Mouse (Mus musculus) retina, embryonic 14.5 days (tissue): ENCODE measurements at regions not wholly inside any gene's neighbourhood (a gene's known extent, or its start where the extent isn't known, plus 50 kb on each side); places are given as distances from the start of the nearest gene placed in this dataset.

ENCODE experiments used
- DNase-seq: peaks from one replicate; pipeline ENCODE4 v3.0.0-alpha.2; 2015; ENCODE audit warnings: low spot score

DNA sequence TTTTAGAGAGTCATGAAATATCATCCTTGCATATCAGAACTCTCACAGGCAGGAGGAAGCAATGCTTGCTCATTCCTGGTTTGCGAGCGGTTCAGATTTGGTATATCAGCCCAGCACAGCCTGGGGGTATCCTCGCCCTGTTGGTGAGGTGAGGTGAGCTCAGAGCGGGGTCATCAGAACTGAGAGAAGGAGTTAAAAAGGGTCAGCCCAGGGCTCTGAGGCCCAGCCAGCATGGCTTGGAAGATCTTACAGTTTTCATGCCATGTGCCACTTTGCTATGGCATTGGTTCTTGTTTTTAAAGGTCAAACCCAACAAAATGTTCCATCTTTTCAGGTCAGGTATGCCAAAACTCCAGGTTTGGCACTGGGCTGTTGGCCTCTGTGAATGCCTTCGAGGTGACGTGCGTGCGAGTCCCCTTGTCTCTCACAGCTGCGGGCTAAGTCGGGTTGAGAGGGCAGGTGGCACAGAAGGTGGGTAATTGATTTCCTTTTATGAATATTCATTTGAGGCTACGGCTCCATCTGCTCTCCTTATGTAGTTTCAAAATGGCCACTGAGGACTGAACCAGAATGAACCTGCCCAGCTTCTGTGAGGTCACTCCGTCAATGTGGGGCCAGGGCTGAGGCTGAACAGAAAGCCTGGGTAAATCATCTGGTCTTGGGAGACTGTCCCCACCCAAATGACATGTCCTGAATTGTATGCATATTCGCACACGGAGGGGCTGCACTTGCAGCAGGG is 86.3 kb downstream of the Hhipl2 start:
- DNase-seq, result no peak

GRCm38 (mm10) chr1:183507893-183508292 is 89.9 kb downstream of the Hhipl2 start:
- DNase-seq, result no peak

DNA sequence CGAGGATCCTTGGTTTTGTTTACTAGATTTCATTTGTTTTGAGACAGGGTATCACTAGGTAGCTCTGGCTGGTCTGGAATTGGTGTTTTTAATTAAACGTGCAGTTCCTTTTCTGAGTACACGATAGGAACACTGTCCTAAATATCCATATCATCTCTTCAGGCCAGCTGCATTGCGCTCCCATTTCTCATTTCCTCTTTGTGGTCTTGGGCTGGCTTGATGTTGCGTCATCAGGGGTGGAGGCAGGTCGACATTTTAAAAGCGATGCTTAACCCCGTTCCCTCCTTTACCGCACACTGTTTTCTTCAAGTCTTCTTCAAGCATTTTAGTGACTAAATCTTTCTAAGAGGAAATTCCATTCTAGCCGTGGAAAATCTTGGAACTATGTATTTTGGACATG is 92.7 kb downstream of the Hhipl2 start:
- no peak for DNase-seq

GRCm38 (mm10) chr1:183513876-183514275 is 95.9 kb downstream of the Hhipl2 start:
- no peak for DNase-seq

DNA sequence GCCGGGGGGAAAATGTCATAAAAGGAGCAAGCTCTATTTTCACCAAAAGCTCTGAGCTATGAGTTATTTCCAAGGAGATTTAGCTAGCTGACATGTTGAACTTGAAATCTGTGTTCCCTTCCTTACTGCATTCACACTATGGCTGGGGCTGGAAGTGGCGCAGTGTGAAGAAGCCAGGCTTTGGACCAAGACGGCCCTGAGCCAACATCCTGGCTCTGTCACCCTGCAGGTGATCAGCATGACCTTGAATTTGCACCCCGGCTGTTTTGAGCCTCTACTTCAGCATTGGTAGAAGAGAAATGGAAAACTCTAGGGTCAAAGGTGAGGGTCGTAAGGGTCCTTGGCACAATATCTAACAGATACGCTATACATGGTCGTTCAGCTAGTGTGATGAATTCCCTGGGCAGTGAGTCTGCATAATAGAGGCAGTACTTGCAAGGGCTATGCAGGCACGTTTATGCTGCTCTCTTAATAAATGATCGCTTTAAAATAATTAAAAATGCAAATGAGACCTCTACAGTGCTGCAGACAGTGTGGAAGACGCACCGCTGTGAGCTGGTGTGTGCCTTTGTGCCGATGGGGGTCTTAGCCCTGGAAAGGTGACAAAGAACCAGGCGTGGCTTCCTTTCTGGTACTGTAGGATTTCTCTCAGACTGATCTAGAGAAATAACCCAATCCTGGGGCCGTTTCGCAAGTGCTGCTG is 96.4 kb downstream of the Hhipl2 start:
- DNase-seq, result no peak

GRCm38 (mm10) chr1:183514984-183515287 is 96.9 kb downstream of the Hhipl2 start:
- no peak for DNase-seq

DNA sequence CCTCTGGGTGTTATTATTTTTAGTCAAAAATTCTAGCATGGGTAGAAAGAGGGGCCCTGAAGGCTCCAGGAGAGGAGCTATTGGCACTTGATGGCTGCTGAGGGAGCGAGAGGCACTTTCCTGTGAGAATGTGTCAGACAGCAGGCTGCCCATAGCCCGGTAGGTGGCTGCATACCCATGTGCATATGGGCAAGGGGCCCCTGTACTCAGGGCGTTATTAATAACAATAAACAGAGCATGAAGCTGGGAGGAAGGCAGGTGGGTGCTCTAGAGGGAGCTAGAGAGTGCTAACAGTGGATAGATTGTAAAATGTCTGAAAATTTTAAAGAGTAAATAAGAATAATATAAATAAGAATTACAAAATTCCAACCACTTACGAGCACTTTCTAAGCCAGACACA is 98.2 kb downstream of the Hhipl2 start:
- peak; percentile 19 for DNase-seq

- no peak for DNase-seq
Observed at GRCm38 (mm10) chr1:183517236-183517635, 99.2 kb downstream of the Hhipl2 start.

DNA sequence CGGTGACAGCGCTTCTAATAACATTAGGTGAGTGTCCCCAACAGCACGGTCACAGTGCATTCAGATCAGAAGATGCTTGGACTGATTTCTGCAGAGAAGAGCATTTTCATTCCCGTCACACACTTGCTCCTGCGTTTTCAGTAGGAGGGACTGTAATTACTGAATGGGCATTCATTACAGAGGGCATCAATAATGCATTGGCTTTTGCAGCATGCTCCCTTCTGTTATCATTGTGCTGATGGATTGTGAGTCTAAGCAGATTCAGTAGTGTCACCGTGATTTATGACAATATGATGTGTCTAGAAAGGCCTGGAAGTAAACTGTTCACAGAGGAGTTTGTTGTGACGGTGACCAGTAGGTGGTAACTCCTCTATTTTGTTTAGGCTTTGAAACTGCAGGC is 103.6 kb downstream of the Hhipl2 start:
- peak; percentile 29 for DNase-seq

DNA sequence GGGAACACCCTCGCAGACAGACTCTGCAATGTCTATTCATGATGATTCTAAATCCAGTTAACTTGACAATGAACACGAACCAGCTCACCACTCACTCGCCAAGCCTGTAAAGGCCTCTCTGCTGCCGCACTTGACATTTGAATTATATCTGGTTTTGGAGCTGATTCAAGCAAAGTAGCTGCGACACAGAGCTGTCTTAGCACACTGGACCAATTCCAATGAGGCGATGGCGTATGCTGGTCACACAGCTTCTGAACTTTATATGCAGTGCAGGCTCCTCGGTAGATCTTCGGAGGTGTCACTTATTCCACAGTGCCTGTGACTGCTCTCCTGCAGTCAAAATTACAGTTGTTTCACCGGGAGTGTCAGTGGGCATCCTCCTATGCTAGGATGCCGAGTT is 115.4 kb downstream of the Hhipl2 start:
- DNase-seq, result no peak

- no peak for DNase-seq
Observed at GRCm38 (mm10) chr1:183548752-183549387, 130.9 kb downstream of the Hhipl2 start.

GRCm38 (mm10) chr1:183552617-183553016 is 134.6 kb downstream of the Hhipl2 start:
- no peak for DNase-seq

DNA sequence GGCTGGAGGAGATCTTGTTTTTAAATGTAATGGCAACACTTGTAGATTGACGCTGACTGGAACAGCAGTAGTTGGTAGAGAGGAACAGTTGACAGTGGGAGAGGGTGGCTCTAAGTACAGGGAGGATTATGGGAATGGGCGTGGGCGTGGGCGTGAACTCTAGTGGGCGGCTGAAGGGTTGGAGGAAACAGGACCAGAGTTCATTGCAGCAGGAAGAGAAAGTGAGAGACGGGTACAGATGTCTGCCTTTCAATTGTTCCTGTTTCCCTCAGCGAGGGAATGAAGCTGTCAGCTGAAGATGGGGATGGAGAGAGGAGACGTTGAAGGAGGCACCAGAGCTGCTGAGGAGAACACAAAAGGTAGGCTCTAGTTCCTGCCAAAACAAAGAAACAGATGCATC is 135.2 kb downstream of the Hhipl2 start:
- no peak for DNase-seq

DNA sequence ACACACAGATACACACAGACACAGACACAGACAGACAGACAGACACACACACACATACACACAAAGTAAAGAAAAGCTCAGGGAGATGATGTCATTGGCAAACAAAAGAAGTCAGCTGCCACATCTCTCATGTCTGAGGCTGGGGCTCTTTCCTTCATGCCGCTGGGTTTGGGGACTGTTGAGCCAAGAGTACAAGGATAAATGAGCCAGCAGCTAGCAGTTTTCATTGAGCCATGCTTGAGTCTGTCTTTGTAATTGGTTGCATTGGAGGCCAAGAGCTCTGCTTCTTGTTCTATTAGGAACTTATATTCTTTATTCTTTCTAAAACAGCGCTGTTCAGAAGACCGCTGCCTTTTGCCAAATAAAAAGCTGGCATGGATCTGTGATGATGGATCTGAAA is 144.8 kb downstream of the Hhipl2 start:
- no peak for DNase-seq

DNA sequence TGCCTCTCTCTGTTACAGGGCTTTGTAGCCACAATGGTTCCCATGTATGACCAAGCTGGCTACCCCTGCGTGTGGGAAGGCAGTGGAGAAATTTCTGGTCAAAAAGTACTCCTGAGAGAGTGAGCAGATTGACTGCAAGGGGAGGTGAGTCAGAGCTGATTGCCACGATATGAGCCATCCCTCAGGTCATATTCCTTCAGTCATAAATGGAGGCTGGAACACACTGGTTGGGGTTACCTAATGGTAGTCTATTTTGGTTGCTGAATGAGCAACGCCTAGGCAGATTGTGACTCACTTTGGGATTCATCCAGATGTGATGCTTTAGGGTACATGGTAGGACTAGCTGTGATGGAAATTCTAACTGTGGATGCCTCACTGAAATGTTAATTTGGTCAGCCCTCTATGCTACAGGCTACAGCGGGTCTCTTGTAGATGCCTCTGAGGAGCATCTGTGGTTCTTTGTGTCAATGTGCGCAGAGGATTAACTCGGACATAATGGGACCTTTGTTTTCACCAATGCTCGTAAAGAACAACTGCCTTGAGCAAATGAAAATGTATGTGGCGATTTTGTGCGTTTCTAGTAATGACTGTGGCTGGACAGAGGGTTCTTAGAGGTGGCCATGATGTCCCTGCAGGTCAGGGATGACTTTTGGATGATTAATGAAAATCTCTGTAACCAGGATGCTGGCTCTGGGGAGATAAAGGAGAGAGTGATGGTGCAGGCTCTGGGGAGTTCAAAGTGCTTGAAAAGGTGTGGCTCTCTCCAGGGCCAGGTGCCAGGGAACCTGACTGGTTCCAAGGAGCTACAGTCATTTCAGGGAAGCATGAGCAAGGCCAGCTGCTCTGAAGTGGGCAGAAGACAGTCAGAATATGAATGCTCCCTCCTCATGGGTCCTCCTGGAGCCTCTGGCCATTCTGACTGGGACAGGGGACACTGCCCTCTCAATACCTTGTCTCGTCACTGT is 155.9 kb downstream of the Hhipl2 start:
- no peak for DNase-seq

- DNase-seq, result no peak
Observed at GRCm38 (mm10) chr1:183584861-183585260, 166.8 kb downstream of the Hhipl2 start.

DNA sequence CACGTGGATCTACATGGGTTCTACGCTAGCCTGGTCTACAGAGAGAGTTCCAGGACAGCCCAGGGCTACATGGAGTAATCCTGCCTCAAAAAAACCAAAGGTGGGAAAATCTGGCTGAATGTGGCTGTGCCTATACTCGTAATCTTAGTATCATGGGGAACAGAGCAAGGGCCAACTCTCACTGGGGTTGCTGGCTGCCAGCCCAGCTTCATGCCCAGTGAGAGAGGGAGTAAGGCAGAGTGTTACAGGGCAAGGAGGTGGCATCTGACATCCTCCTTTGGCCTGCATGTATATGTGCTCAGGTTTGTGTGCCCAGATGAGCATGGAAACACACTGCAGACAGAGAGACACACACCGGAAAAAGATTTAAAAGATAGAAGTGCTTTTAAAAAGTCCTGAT is 168.4 kb downstream of the Hhipl2 start:
- no peak for DNase-seq

GRCm38 (mm10) chr1:183595306-183595705 is 177.3 kb downstream of the Hhipl2 start:
- DNase-seq, result no peak

DNA sequence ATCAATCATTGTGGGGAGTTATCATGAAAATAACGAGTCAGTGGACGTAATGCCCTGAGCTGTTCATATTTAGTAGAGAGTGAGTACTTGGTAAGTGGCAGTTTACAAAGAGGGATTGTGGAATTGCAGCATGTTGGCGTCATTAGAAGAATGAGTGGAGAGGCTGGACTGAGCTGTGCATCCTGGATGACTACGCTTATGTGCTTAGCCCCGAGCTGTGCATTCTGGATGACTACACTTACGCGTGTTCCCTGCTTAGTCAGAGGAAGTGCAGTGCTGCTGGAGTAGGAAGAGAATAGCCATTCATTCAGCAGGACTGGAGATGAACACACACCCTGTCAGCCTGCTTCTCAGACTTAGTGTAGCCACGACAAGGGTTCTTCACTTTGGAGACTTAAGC is 182.5 kb downstream of the Hhipl2 start:
- DNase-seq, result no peak

DNA sequence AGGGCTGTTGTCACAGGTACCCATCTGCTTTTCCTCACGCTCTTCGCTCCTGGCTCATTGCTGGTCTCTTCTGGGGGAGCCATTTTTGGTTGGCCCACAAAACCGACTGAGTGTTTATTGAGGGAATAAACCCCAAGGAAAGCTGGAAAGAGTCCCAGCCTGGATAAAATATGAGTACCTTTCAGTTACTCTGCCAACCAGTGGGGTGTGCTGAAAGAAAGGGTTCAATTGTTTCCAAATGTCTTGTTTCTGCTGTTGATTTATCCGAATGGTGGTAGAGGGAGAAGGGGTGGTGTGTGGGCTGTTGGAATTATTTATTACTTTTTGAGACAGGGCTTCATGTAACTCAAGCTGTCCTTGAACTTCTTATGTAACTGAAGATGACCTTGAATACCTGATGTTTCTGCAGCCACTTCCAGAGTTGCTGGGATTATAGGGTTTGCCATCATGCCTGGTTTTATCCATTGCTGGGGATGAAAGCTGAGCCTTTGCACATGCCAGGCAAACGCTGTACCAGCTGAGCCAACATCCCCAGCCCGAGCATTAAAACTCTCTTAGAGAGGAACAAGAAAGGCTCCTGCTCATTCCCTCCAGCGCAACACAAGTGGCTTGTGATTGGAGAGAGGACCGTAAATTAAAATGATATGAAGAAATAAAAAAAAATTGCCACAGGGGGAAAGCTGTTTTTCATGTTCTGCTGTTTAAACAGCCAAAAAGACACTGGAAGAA is 194.1 kb downstream of the Hhipl2 start:
- no peak for DNase-seq

DNA sequence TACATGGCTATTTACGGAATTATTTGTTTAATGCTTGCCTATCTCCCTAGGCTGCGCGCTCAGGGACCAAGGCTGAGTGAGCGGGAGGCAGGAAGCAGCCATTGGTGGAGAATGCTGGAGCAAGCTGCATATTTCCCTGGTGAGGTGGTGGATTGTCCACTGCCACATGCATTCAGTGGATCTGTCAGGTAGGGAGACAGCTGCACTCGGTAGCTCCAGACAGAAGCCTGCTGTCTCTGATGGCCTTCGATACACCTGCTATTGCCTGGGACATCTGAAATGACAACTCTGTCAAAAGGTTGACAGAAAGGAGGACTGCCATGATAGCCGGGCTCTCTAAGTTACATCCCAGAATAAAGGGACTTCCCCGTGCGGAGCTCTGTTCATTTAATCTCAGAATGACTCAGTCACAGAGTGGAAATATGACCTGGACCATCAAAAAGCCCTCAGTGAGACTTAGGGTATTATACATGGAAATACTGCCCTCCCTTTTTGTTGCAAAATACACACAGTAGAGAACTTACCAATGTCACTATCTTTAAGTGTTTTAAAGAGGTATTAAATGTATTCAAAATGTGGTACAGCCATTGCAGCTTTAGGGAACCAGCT is 201.5 kb downstream of the Hhipl2 start:
- no peak for DNase-seq
